Mouse (Mus musculus): ENCODE data around the gene Vav1.

DNA sequence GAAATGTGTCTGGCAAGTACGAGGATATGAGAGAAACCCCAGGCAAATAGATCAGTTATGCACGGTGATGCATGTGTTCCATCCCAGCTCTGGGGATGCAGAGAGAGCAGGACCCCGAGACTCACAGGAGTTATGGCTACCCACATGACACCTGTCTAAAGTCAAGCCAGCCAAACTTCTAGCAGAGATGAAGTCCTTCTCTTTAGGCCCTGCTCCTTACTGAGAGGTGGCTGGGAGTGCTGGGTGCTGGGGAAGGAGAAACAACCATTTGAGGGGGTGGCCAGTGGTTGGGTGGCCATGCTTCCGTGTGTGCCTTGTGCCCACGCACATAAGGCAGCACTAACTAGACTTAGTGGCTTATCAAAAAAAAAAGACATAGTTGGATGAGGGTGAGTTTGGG, 71.3 kb downstream of the Vav1 start:
- no peak for TF ChIP-seq CTCF (IDR thresholded peaks at IDR 0.05; ENCODE audit: low read depth)
- TF ChIP-seq EP300 (IDR thresholded peaks at IDR 0.05; ENCODE audit: low read depth), result no peak
